ENCODE assay signal across 15 mouse cellular contexts in genomic region chr5:66943521-66943920, GRCm38 (mm10).
A peak's percentile ranks its signal among the peaks of the same experiment; 100 is the strongest.
DNase-seq lines count a peak whose midpoint lies in the region; ATAC-seq and TF ChIP-seq lines count a peak whose summit lies in the region.
"Had no signal": no experiment of that assay in that cellular context is flagged by ENCODE, and none has a peak within 500 bp of the region (broad histone marks: within the 10 kb centered on the region; RNA-seq: fewer than 3 reads in every experiment).

No protein-coding gene starts in this region.

- intact Hi-C loops in heart, postnatal 14 days (cut with DNase I): no loop called here

- 57% methylated on average over 7 of the region's 7 CpGs for WGBS in heart, embryonic 11.5 days (ENCODE audit: insufficient replicate concordance)
- WGBS in hindbrain, embryonic 11.5 days: 77% methylated on average over 7 of the region's 7 CpGs

- DNase-seq in heart, adult 11 months: peak; percentile 96
- peak; percentile 81 for DNase-seq in brain, embryonic 14.5 days (ENCODE audit: low read depth)
- peak; percentile 37 to 48 for DNase-seq in heart, postnatal 14 days
- DNase-seq in kidney, postnatal 25 days: peak; percentile 70 to 71
- no peak for DNase-seq in hindbrain, embryonic 11.5 days (ENCODE audit: low spot score)
- DNase-seq in urinary bladder, adult 18-20 months (ENCODE audit: low spot score in 2 of 2): no peak
- DNase-seq: adrenal gland, adult 2 months; gastrocnemius, postnatal 14 days; liver, embryonic 13.5 days; lung, postnatal 14 days had no signal

- H3K27ac ChIP-seq in heart, embryonic 11.5 days (ENCODE audit: low read depth, low read length): no peak overlapping the region
- H3K27ac ChIP-seq in hindbrain, embryonic 11.5 days (ENCODE audit: low read depth, low read length): no peak overlapping the region
- H3K27ac ChIP-seq: forebrain, embryonic 10.5 days; left cerebral cortex, adult 2 months; liver, embryonic 13.5 days; midbrain, embryonic 13.5 days had no signal

- no peaks in the 10 kb centered on the region for H3K27me3 ChIP-seq in heart, embryonic 11.5 days (ENCODE audit: control insufficient read depth, insufficient read depth, low read length)
- no peaks in the 10 kb centered on the region for H3K27me3 ChIP-seq in hindbrain, embryonic 11.5 days (ENCODE audit: control insufficient read depth, insufficient read depth, low read length)
- H3K27me3 ChIP-seq: liver, embryonic 13.5 days; midbrain, embryonic 13.5 days had no signal

- no peak for TF ChIP-seq CTCF in brain, embryonic 14.5 days (IDR thresholded peaks at IDR 0.05; ENCODE audit: borderline replicate concordance, extremely low read depth, insufficient read depth, insufficient read length)

- ATAC-seq in heart, embryonic 11.5 days (replicated peaks; ENCODE audit: insufficient number of reproducible peaks, low FRiP score, low TSS enrichment): no peak
- ATAC-seq in hindbrain, embryonic 11.5 days (ENCODE audit: low FRiP score): no peak
- ATAC-seq: intestine, embryonic 16.5 days; midbrain, embryonic 13.5 days had no signal

- H3K4me3 ChIP-seq in heart, embryonic 11.5 days (ENCODE audit: low read depth, low read length): no peak overlapping the region
- H3K4me3 ChIP-seq in hindbrain, embryonic 11.5 days (ENCODE audit: low read depth, low read length): no peak overlapping the region
- H3K4me3 ChIP-seq: forebrain, embryonic 10.5 days; left cerebral cortex, adult 2 months; liver, embryonic 13.5 days; midbrain, embryonic 13.5 days had no signal

- H3K9me3 ChIP-seq in heart, embryonic 11.5 days (replicated peaks; ENCODE audit: control insufficient read depth, low read length): no peaks in the 10 kb centered on the region
- no peaks in the 10 kb centered on the region for H3K9me3 ChIP-seq in hindbrain, embryonic 11.5 days (ENCODE audit: control insufficient read depth, low read length)
- H3K9me3 ChIP-seq: forebrain, embryonic 10.5 days; liver, embryonic 13.5 days; midbrain, embryonic 13.5 days had no signal

- H3K4me2 ChIP-seq in heart, embryonic 11.5 days: no peak overlapping the region
- H3K4me2 ChIP-seq in hindbrain, embryonic 11.5 days (replicated peaks; ENCODE audit: low read depth, low read length): no peak overlapping the region
- H3K4me2 ChIP-seq: liver, embryonic 13.5 days; midbrain, embryonic 13.5 days had no signal

- no peak overlapping the region for H3K9ac ChIP-seq in heart, embryonic 11.5 days (ENCODE audit: low read depth, low read length)
- no peak overlapping the region for H3K9ac ChIP-seq in hindbrain, embryonic 11.5 days (ENCODE audit: low read depth, low read length)
- H3K9ac ChIP-seq: liver, embryonic 13.5 days; midbrain, embryonic 13.5 days had no signal

- no peaks in the 10 kb centered on the region for H3K36me3 ChIP-seq in heart, embryonic 11.5 days (ENCODE audit: control insufficient read depth, insufficient read depth, low read length)
- no peaks in the 10 kb centered on the region for H3K36me3 ChIP-seq in hindbrain, embryonic 11.5 days (ENCODE audit: control insufficient read depth, insufficient read depth, low read length)
- H3K36me3 ChIP-seq: forebrain, embryonic 10.5 days; liver, embryonic 13.5 days; midbrain, embryonic 13.5 days had no signal

- H3K4me1 ChIP-seq in heart, embryonic 11.5 days (ENCODE audit: control insufficient read depth, insufficient read depth, low read length): no peaks in the 10 kb centered on the region; the same call in 1 of the 2 replicates
- H3K4me1 ChIP-seq in hindbrain, embryonic 11.5 days (replicated peaks; ENCODE audit: control insufficient read depth, insufficient read depth, low read length): no peaks in the 10 kb centered on the region
- H3K4me1 ChIP-seq: liver, embryonic 13.5 days had no signal

- TF ChIP-seq POLR2A in brain, embryonic 14.5 days (IDR thresholded peaks at IDR 0.05; ENCODE audit: borderline replicate concordance, extremely low read depth, insufficient read depth, insufficient read length, poor library complexity, severe bottlenecking): no peak

Comparison
In these comparisons a context has a peak if more than half of its experiments do, and no peak if none do; other contexts are left out.
1. DNase-seq: peak in heart, adult 11 months (single experiment), brain, embryonic 14.5 days (single experiment), heart, postnatal 14 days (2 of 2) and kidney, postnatal 25 days (2 of 2); none in hindbrain, embryonic 11.5 days (single experiment) and urinary bladder, adult 18-20 months (0 of 2).